Mouse (Mus musculus) liver, embryonic 18 days (tissue): ENCODE measurements around the gene Mrpl55. TPM values are rescaled to one million over a fixed set of nuclear protein-coding genes. Genes with fewer than 3 reads are reported as not detected.

Experiments
- polyA plus RNA-seq: library from polyadenylated mRNA; depleted of rRNA; stranded (reverse); fragments of >200 nt; gene quantifications from 2 replicates; pipeline ENCODE4 v1.2.3, GENCODE M21; 2012; rRNA removed

Mrpl55 gene
- polyA plus RNA-seq: 21.8 and 24.0 TPM in 2 replicates

DNA sequence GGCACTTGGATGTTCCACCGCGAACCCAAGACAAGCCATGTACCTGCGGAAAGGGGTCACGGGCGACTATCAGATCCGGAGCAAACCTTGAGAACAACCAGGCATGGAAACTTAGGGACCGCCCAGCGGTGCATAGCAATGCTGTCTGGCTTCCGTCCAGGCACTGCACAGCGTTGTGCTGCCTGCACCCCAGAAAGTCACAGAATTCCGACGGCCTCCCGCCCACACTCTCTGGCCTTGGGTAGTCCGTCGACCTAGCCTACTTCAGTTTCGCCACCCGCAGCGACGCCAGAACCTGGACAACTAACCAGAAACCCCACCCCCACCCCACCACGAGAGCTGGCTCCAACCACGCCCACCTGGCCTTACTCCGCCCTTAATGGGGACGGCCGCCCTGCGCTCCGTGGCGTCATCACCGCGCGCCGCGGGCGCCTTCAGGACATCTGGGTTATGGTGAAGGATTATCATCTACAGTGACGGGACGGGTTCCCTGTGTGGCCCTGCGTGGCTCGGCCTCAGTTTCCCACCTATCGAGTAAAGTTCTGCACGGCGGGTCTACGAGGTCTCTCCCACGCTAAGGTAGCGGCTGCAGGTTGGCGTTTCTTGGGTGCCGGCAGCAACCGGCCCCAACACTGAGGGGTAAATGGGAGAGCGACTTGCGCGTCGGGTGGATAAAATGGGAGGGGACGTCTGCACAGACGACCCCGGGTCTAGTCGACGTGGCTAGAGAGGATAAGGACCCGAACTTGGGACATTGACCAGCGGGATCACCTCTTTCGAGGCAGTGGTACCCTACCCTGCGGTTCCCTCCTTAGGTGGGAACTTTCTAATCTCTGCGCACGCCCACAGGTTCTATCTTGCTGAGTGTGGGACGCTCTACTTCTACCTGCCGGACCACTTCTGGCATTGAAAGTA lies at the start of gene Mrpl55:
Gene Mrpl55 (plus strand): TSS at position 406 of the 915 bp plus-strand sequence.

DNA sequence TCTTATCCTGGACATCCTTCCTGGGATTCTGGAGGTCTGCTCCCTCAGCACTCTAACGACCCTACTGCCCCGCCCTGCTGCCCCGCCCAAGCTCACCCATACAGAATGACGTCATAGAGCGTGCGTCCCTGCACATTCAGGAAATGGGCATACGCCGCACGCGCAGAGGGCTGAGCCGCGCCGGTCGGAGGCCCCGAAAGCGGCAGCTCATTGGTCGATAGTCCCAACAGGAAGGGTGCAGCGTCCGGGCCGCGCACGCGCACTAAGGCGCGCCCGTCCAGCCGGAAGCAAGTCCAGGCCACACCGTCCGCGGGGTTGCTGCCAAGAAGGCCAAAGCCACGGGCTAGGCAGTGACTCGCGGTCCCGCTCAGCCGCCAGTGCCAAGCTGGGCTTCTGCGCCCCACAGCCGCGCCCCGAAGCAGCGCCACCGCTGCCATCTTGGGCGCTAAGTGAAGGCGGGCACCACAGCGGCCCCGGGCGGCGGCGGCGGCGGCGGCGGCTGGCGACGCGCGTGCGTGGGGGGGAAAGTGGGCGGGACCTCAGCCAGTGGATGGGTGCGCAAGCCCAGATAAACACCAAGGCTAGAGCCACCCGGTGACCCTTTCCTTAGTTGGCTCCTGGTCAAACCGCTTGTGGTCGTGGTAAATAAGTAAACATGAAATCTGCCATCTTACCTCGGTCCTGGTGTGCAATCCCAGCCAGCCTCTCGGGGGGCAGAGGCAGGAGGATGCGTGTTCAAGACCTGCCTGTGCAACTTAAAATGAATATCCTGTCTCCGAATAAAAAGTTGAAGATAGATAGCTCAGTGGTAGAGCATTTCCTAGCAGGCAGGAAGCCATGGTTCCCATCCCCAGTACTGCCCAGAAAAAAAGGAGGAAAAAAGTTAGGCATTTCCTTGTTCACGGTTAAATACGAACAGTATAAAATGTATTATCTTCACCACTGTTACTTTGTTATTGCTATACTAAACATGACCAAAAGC lies 38.7 kb upstream of the Mrpl55 start, which contains the start of gene Iba57:
Gene Iba57 (minus strand): TSS at position 485 of the 982 bp plus-strand sequence.

GRCm38 (mm10) chr11:59182864-59183331 lies 19.4 kb upstream of the Mrpl55 start, which contains the start of gene Gjc2:
Gjc2 (minus strand) TSS chr11:59183213.

DNA sequence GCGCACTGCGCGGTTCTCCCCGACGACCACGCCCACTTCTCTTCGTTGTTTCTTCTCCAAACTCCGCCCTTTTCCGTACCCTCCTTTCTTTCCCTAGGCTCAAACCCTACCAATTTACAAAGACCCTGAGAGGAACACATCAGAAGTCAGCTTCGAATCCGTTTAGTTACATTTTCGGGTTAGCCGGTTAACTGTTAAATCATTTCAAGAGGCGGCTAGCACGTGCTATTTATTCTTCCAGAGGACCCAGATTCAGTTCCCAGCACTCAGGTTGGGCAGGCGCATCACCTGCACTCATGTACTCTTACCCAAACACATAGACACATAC lies 10.3 kb upstream of the Mrpl55 start, which contains the start of gene Guk1:
Gene Guk1 (minus strand): TSS at position 154 of the 328 bp plus-strand sequence.

GRCm38 (mm10) chr11:59208153-59208831 lies 6.0 kb downstream of the Mrpl55 start, which contains the start of gene 2310033P09Rik:
2310033P09Rik (plus strand) TSS chr11:59208321.

GRCm38 (mm10) chr11:59228122-59228953 lies 26.1 kb downstream of the Mrpl55 start, which contains the start of gene Arf1:
Arf1 (minus strand) TSS chr11:59228270.

Other genes with a start within 250 kb of the Mrpl55 start
- 14.0 and 22.7 TPM in 2 replicates for gene Hist3h2a, start 247.8 kb upstream of the Mrpl55 start, polyA plus RNA-seq
- 0.04 and 0.08 TPM in 2 replicates for gene Trim17, start 247.8 kb upstream of the Mrpl55 start, polyA plus RNA-seq
- 9.3 and 11.3 TPM in 2 replicates for gene Trim11, start 224.4 kb upstream of the Mrpl55 start, polyA plus RNA-seq
- 0.66 and 0.73 TPM in 2 replicates for gene Obscn, start 66.1 kb upstream of the Mrpl55 start, polyA plus RNA-seq
- gene Iba57, start 38.7 kb upstream of the Mrpl55 start, polyA plus RNA-seq: 5.3 and 5.9 TPM in 2 replicates
- 0.28 and 0.41 TPM in 2 replicates for gene Gjc2, start 19.3 kb upstream of the Mrpl55 start, polyA plus RNA-seq
- 40.7 and 42.7 TPM in 2 replicates for gene Guk1, start 10.3 kb upstream of the Mrpl55 start, polyA plus RNA-seq
- gene 2310033P09Rik, start 5.8 kb downstream of the Mrpl55 start, polyA plus RNA-seq: 13.5 and 13.8 TPM in 2 replicates
- gene Arf1, start 25.8 kb downstream of the Mrpl55 start, polyA plus RNA-seq: 274 and 291 TPM in 2 replicates
- not detected in 2 replicates for gene Wnt3a, start 88.3 kb downstream of the Mrpl55 start, polyA plus RNA-seq
- 0.23 and 0.26 TPM in 2 replicates for gene Wnt9a, start 104.4 kb downstream of the Mrpl55 start, polyA plus RNA-seq
- gene Prss38, start 173.2 kb downstream of the Mrpl55 start, polyA plus RNA-seq: not detected in 2 replicates
- 2.3 and 2.5 TPM in 2 replicates for gene Jmjd4, start 247.6 kb downstream of the Mrpl55 start, polyA plus RNA-seq
- 19.8 and 21.5 TPM in 2 replicates for gene Snap47, start 248.7 kb downstream of the Mrpl55 start, polyA plus RNA-seq